Mouse (Mus musculus) heart, embryonic 11.5 days (tissue): ENCODE data around the gene 1700003E16Rik. TPM values are rescaled to one million over a fixed set of nuclear protein-coding genes. Genes with fewer than 3 reads are reported as not detected.

Experiments
- ATAC-seq: fragments of 200-750 bp; cut with Nextera tagmentation; replicated peaks from 2 replicates; pipeline ENCODE4 v1.8.0; 2017; ENCODE audit warnings: moderate library complexity; ENCODE audit not compliant: insufficient number of reproducible peaks, low FRiP score, low TSS enrichment
- H3K27ac ChIP-seq: fragments of 300-500 bp; sonication (generic); 2 replicates; pipeline ENCODE4 v1.5.1; 2014; ENCODE audit warnings: mild to moderate bottlenecking, low read depth, low read length
- H3K27me3 ChIP-seq: fragments of 300-500 bp; sonication (generic); 2 replicates; pipeline ENCODE4 v1.6.1; 2014; ENCODE audit warnings: mild to moderate bottlenecking, low read length, mixed read lengths; ENCODE audit not compliant: control insufficient read depth, insufficient read depth
- H3K36me3 ChIP-seq: fragments of 300-500 bp; sonication (generic); 2 replicates; pipeline ENCODE4 v1.6.1; 2014; ENCODE audit warnings: mild to moderate bottlenecking, low read length, moderate library complexity, mixed read lengths; ENCODE audit not compliant: control insufficient read depth, insufficient read depth
- H3K4me1 ChIP-seq: fragments of 300-500 bp; sonication (generic); 2 replicates; pipeline ENCODE4 v1.6.1; 2014; ENCODE audit warnings: low read length; ENCODE audit not compliant: control insufficient read depth, insufficient read depth
- H3K4me2 ChIP-seq: fragments of 300-500 bp; sonication (generic); 2 replicates; pipeline ENCODE4 v1.6.1; 2014; ENCODE audit warnings: mild to moderate bottlenecking, moderate library complexity
- H3K4me3 ChIP-seq: fragments of 300-500 bp; sonication (generic); 2 replicates; pipeline ENCODE4 v1.5.1; 2014; ENCODE audit warnings: low read depth, low read length
- H3K9ac ChIP-seq: fragments of 300-500 bp; sonication (generic); 2 replicates; pipeline ENCODE4 v1.6.1; 2014; ENCODE audit warnings: mild to moderate bottlenecking, low read depth, low read length, moderate library complexity
- H3K9me3 ChIP-seq: fragments of 300-500 bp; sonication (generic); replicated peaks from 2 replicates; pipeline ENCODE4 v1.6.1; 2016; ENCODE audit warnings: low read length; ENCODE audit not compliant: control insufficient read depth
- WGBS: fragments of 180-500 bp; shearing (Covaris S2); extraction: QIAGEN DNeasy Blood & Tissue Kit; methylation state at CpG from one replicate; pipeline ENCODE4 v1.1.7; 2014; ENCODE audit not compliant: insufficient replicate concordance; 5-methylcytosine and 5-hydroxymethylcytosine counted together
- polyA plus RNA-seq: library from polyadenylated mRNA; unstranded; fragments of >200 nt; fragmentation: Nextera tagmentation; extraction: Ambion mirVana; gene quantifications from 2 replicates; pipeline ENCODE4 v1.2.1, GENCODE M21; 2014

Gene 1700003E16Rik
- polyA plus RNA-seq, 1 experiment from 2014 or later, result 0.14 TPM

GRCm38 (mm10) chr6:83136291-83136880, 19.8 kb upstream of the 1700003E16Rik start:
- H3K27me3 ChIP-seq, result 0 out of 2 replicates have a peak, but pooled peaks cover 3% of the 10 kb centered on the region
- H3K4me1 ChIP-seq, result peaks cover 24% of the 10 kb centered on the region
- 0 out of 2 replicates have a peak, but pooled peaks have one; percentile 3 for ATAC-seq
- WGBS, result 17% methylated on average over 5 of the region's 5 CpGs
- peak overlapping the region; percentile 94 for H3K9ac ChIP-seq
- H3K9me3 ChIP-seq, result no peaks in the 10 kb centered on the region
- no peaks in the 10 kb centered on the region for H3K36me3 ChIP-seq
- H3K4me3 ChIP-seq, result peak overlapping the region; percentile 63
- H3K4me2 ChIP-seq, result peak overlapping the region; percentile 87
- peak overlapping the region; percentile 99 for H3K27ac ChIP-seq

- H3K4me1 ChIP-seq, result peaks cover 31% of the 10 kb centered on the region
- 1% methylated on average over 25 of the region's 26 CpGs for WGBS
- peak overlapping the region; percentile 63 for H3K4me3 ChIP-seq
- peak; percentile 72 for ATAC-seq
- H3K9ac ChIP-seq, result peak overlapping the region; percentile 94
- peak overlapping the region; percentile 99 for H3K27ac ChIP-seq
- 0 out of 2 replicates have a peak, but pooled peaks cover 3% of the 10 kb centered on the region for H3K27me3 ChIP-seq
- peak overlapping the region; percentile 87 for H3K4me2 ChIP-seq
- no peaks in the 10 kb centered on the region for H3K9me3 ChIP-seq
- H3K36me3 ChIP-seq, result no peaks in the 10 kb centered on the region
These were observed 19.2 kb upstream of the 1700003E16Rik start for GRCm38 (mm10) chr6:83136881-83137575.

- H3K9ac ChIP-seq, result peak overlapping the region; percentile 94
- no peaks in the 10 kb centered on the region for H3K9me3 ChIP-seq
- H3K4me2 ChIP-seq, result peak overlapping the region; percentile 87
- peaks cover 36% of the 10 kb centered on the region for H3K4me1 ChIP-seq
- 0% methylated on average over 12 of the region's 12 CpGs for WGBS
- 0 out of 2 replicates have a peak, but pooled peaks cover 3% of the 10 kb centered on the region for H3K27me3 ChIP-seq
- H3K36me3 ChIP-seq, result no peaks in the 10 kb centered on the region
- ATAC-seq, result peak; percentile 78
- H3K4me3 ChIP-seq, result peak overlapping the region; percentile 63
- peak overlapping the region; percentile 99 for H3K27ac ChIP-seq
These were observed 18.6 kb upstream of the 1700003E16Rik start for GRCm38 (mm10) chr6:83137576-83137950.

- H3K4me2 ChIP-seq, result peak overlapping the region; percentile 87
- ATAC-seq, result 0 out of 2 replicates have a peak, but pooled peaks have one; percentile 23
- H3K9me3 ChIP-seq, result no peaks in the 10 kb centered on the region
- no peaks in the 10 kb centered on the region for H3K36me3 ChIP-seq
- 1% methylated on average over 11 of the region's 11 CpGs for WGBS
- H3K4me3 ChIP-seq, result peak overlapping the region; percentile 63
- peaks cover 39% of the 10 kb centered on the region for H3K4me1 ChIP-seq
- H3K27ac ChIP-seq, result peak overlapping the region; percentile 99
- H3K27me3 ChIP-seq, result 0 out of 2 replicates have a peak, but pooled peaks cover 3% of the 10 kb centered on the region
- peak overlapping the region; percentile 94 for H3K9ac ChIP-seq
These were observed 18.1 kb upstream of the 1700003E16Rik start for GRCm38 (mm10) chr6:83138056-83138455.

- 83% methylated on average over 8 of the region's 8 CpGs for WGBS
- H3K4me1 ChIP-seq, result peaks cover 39% of the 10 kb centered on the region
- no peaks in the 10 kb centered on the region for H3K36me3 ChIP-seq
- no peak for ATAC-seq
- no peaks in the 10 kb centered on the region for H3K9me3 ChIP-seq
- H3K4me3 ChIP-seq, result no peak overlapping the region
- 0 out of 2 replicates have a peak, but pooled peaks cover 3% of the 10 kb centered on the region for H3K27me3 ChIP-seq
- no peak overlapping the region for H3K4me2 ChIP-seq
- H3K9ac ChIP-seq, result no peak overlapping the region
- no peak overlapping the region for H3K27ac ChIP-seq
These were observed 16.2 kb upstream of the 1700003E16Rik start for GRCm38 (mm10) chr6:83140044-83140443.

- peak overlapping the region; percentile 29; the same call in 1 of the 2 replicates for H3K27ac ChIP-seq
- ATAC-seq, result no peak
- 29% methylated on average over 4 of the region's 4 CpGs for WGBS
- H3K9ac ChIP-seq, result peak overlapping the region; percentile 73
- H3K4me2 ChIP-seq, result peak overlapping the region; percentile 70
- no peaks in the 10 kb centered on the region for H3K9me3 ChIP-seq
- peak overlapping the region; percentile 39 for H3K4me3 ChIP-seq
- H3K27me3 ChIP-seq, result no peaks in the 10 kb centered on the region
- peaks cover 28% of the 10 kb centered on the region for H3K4me1 ChIP-seq
- no peaks in the 10 kb centered on the region for H3K36me3 ChIP-seq
These were observed 14.6 kb upstream of the 1700003E16Rik start for GRCm38 (mm10) chr6:83141636-83142035.

- Histone ChIP-seq H3K27ac (peak overlapping the region; percentile 29; the same call in 1 of the 2 replicates), H3K9me3 (no peaks in the 10 kb centered on the region), H3K4me3 (peak overlapping the region; percentile 39), H3K9ac (peak overlapping the region; percentile 73), H3K4me2 (peak overlapping the region; percentile 70), H3K36me3 (0 out of 2 replicates have a peak, but pooled peaks cover 3% of the 10 kb centered on the region), H3K27me3 (no peaks in the 10 kb centered on the region), H3K4me1 (peaks cover 28% of the 10 kb centered on the region)
- whole genome bisulfite sequencing, result 2% methylated on average over 41 of the region's 41 CpGs
- ATAC-seq, result no peak
These were observed 13.9 kb upstream of the 1700003E16Rik start for GRCm38 (mm10) chr6:83142211-83142731.

- H3K4me2 ChIP-seq, result peak overlapping the region; percentile 70
- no peak overlapping the region for H3K27ac ChIP-seq
- peaks cover 3% of the 10 kb centered on the region; the same call in 1 of the 2 replicates for H3K36me3 ChIP-seq
- H3K9me3 ChIP-seq, result no peaks in the 10 kb centered on the region
- ATAC-seq, result no peak
- peaks cover 27% of the 10 kb centered on the region for H3K4me1 ChIP-seq
- WGBS, result 38% methylated on average over 11 of the region's 11 CpGs
- H3K27me3 ChIP-seq, result no peaks in the 10 kb centered on the region
- no peak overlapping the region for H3K4me3 ChIP-seq
- H3K9ac ChIP-seq, result no peak overlapping the region; the same call in 1 of the 2 replicates
These were observed 13.3 kb upstream of the 1700003E16Rik start for GRCm38 (mm10) chr6:83142886-83143285.
